Mouse (Mus musculus) embryonic facial prominence, embryonic 12.5 days (tissue): ENCODE measurements at regions not wholly inside any gene's neighbourhood (a gene's known extent, or its start where the extent isn't known, plus 50 kb on each side); places are given as distances from the start of the nearest gene placed in this dataset.
"Not testable (repeated sequence)": the region's sequence is repeated elsewhere in the genome, so short reads cannot be mapped to it uniquely, and the experiment has no call there.

Experiments used
- ATAC-seq: fragments of 200-750 bp; cut with Nextera tagmentation; 2 replicates; pipeline ENCODE4 v1.8.0; 2017; ENCODE audit not compliant: insufficient number of reproducible peaks, insufficient read depth, low FRiP score, low TSS enrichment
- H3K27ac ChIP-seq: fragments of 300-500 bp; sonication (generic); 2 replicates; pipeline ENCODE4 v1.5.1; 2016; ENCODE audit warnings: mild to moderate bottlenecking
- H3K27me3 ChIP-seq: fragments of 300-500 bp; sonication (generic); 2 replicates; pipeline ENCODE4 v1.6.1; 2016; ENCODE audit warnings: mild to moderate bottlenecking, moderate library complexity
- H3K36me3 ChIP-seq: fragments of 300-500 bp; sonication (generic); 2 replicates; pipeline ENCODE4 v1.6.1; 2016; ENCODE audit warnings: mild to moderate bottlenecking
- H3K4me1 ChIP-seq: fragments of 300-500 bp; sonication (generic); 2 replicates; pipeline ENCODE4 v1.6.1; 2016
- H3K4me2 ChIP-seq: fragments of 300-500 bp; sonication (generic); replicated peaks from 2 replicates; pipeline ENCODE4 v1.6.1; 2016; ENCODE audit warnings: mild to moderate bottlenecking, moderate library complexity
- H3K4me3 ChIP-seq: fragments of 300-500 bp; sonication (generic); 2 replicates; pipeline ENCODE4 v1.5.1; 2016; ENCODE audit warnings: mild to moderate bottlenecking
- H3K9ac ChIP-seq: fragments of 300-500 bp; sonication (generic); 2 replicates; pipeline ENCODE4 v1.6.1; 2016; ENCODE audit warnings: mild to moderate bottlenecking, moderate library complexity
- H3K9me3 ChIP-seq: fragments of 300-500 bp; sonication (generic); 2 replicates; pipeline ENCODE4 v1.6.1; 2016; ENCODE audit warnings: mild to moderate bottlenecking, moderate library complexity
- WGBS: fragments of 180-500 bp; shearing (Covaris S2); methylation state at CpG from one replicate; pipeline ENCODE4 v1.1.7; 2016; 5-methylcytosine and 5-hydroxymethylcytosine counted together

DNA sequence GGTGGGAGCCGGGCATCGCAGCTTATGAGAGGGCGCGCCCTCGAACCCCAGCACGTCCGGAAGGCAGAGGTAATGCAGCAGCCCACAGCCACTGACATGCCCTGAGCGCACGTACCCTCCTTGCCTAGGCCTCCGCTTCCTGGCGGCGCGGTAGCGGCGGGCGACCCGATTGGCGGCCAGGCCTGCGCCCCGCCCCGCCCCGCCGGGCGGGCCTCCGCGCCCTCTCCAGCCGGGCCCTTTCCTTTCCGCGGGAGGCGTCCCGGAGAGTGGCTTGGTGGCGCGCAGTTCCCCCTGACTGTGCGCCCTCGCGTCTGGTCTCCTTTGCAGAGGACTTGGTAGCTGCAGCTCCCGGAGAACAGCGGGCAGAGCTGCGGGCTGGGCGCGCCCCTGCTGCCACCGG, 461.1 kb downstream of the Gm21863 start:
- Histone ChIP-seq H3K4me3 (peak overlapping the region; percentile 14; the same call in 1 of the 2 replicates), H3K4me2 (0 out of 2 replicates have a peak overlapping the region, but pooled peaks have one; percentile 13)
- not testable (repeated sequence) for H3K9me3 ChIP-seq, H3K36me3 ChIP-seq, H3K9ac ChIP-seq, H3K27ac ChIP-seq, H3K27me3 ChIP-seq, ATAC-seq, H3K4me1 ChIP-seq
- 6% methylated on average over 40 of the region's 42 CpGs for WGBS

DNA sequence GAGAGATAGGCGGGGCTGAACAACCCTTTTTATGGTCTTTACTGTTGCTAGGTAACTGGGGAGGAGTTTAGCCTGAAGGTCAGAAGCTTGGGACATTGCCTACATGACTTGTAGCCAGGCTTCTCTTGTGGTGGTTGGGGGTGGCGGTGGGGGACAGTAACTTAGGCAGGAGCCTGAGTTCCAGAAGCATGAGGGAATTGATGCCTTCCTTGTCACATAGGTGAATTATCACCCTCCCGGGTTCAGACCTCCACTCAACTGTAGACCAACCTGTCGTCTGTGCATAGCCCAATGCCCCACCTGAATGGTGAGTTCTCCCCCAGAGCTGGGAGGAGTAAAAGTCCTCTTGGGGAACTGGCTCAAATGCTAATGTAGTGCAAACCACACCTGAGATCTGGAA, 472.1 kb downstream of the Gm21863 start:
- not testable (repeated sequence) for H3K36me3 ChIP-seq, H3K27me3 ChIP-seq, H3K4me2 ChIP-seq, ATAC-seq, H3K27ac ChIP-seq, H3K9me3 ChIP-seq, H3K4me1 ChIP-seq, H3K9ac ChIP-seq, H3K4me3 ChIP-seq
- WGBS: 83% methylated on average over 3 of the region's 4 CpGs

DNA sequence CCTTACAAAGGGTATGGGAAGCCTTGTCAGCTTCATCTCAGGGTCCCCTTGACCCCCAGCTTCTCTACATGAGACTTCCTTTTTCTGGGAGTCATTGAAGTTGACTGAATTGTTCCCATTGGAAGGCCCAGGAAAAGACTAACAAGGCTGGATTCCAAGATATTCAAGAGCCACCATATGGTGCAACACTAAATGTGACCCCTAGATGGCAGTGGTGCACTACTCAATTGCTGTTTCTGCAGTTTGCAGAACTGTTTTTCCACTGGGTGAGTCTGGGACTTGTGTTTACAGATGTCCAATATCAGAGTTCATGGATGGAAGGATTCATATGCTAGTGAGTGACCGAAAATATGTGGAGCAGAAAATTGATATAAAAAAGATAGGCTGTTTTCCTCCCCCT, 510.3 kb downstream of the Gm21863 start:
- H3K4me1 ChIP-seq, H3K27ac ChIP-seq, H3K27me3 ChIP-seq, H3K4me2 ChIP-seq, H3K4me3 ChIP-seq, H3K36me3 ChIP-seq, ATAC-seq, H3K9me3 ChIP-seq, H3K9ac ChIP-seq: not testable (repeated sequence)
- WGBS: 74% methylated on average over 1 of the region's 1 CpGs
